Mouse (Mus musculus) central nervous system, embryonic 18 days (tissue): ENCODE results near the gene Olfr591. TPM values are rescaled to one million over a fixed set of nuclear protein-coding genes. Genes with fewer than 3 reads are reported as not detected.

Source experiments
- polyA plus RNA-seq: library from polyadenylated mRNA; depleted of rRNA; stranded (reverse); fragments of >200 nt; gene quantifications from 2 replicates; pipeline ENCODE4 v1.2.3, GENCODE M21; 2012; rRNA removed

The Olfr591 gene
- not detected in 2 replicates for polyA plus RNA-seq

GRCm38 (mm10) chr7:103178240-103178639 lies at the start of gene Olfr591:
TSS of gene Olfr591 (minus strand) at chr7:103178340.

DNA sequence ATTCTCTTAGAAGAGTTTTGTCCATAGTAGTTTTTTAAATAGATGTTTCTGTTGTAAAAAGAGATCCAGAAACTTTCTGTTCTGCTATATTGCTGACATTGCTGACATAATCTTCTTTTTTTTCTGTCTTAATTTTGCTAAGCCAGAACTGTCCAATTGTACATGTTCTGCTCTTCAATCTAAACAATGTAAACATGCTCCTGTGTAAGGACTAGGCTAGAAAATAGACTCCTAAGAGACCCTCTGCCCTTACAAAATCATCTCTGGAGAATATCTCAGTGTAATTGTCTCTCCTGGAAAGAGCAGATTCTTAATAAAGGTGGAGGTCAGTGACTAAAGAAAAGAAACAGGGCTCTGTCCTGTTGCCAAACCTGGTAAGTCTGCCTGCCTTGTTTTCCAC lies 38.6 kb upstream of the Olfr591 start, which contains the start of gene Olfr594:
Olfr594 (plus strand) TSS at position 301 of the 400 bp plus-strand sequence.

GRCm38 (mm10) chr7:103211562-103211961 lies 33.4 kb upstream of the Olfr591 start, which contains the start of gene Olfr593:
TSS of gene Olfr593 (plus strand) at chr7:103211862.

GRCm38 (mm10) chr7:103184503-103184902 lies 6.4 kb upstream of the Olfr591 start, which contains the start of gene Olfr592:
TSS of gene Olfr592 (plus strand) at chr7:103184803.

DNA sequence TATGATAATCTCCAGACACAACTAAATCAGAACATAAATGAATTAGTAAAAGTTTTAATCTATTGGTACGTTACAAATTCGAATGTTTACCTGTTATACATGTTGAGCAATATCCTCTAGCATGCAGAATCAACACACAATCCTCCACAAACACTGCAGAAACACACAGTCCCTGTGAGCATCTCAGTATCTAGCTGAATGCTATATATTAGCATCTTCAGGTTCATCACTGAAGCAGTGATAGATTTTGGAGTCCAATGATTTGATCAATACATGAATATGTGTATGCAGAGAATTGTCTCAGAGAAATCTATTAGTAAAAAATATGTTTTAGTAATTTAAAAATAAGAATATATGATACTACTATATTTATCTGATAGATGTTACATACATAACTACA lies 21.9 kb downstream of the Olfr591 start, which contains the start of gene Olfr589:
Olfr589 (minus strand) TSS at position 101 of the 400 bp plus-strand sequence.

DNA sequence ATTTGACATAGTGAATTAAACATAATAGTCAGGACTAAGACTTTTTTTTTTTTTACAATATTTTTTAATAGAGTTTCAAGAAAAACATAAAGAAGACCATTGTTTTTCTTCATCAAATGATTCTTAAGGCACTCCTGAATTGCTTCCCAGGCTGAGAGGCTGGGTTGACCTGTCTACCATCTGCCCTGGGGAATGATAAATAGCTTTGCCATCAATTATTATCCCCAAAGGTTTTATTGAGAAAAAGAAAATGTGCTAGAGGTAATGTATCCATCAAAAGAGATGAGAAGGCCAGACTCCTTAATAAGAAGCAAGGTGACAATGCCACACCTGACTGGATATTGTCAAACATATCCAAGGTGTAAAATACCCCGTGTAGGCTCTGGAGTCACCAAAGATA lies 37.6 kb downstream of the Olfr591 start, which contains the start of gene Olfr588-ps1:
Olfr588-ps1 (plus strand) TSS at position 301 of the 400 bp plus-strand sequence.

GRCm38 (mm10) chr7:103125538-103125937 lies 52.6 kb downstream of the Olfr591 start, which contains the start of gene Olfr586:
TSS of gene Olfr586 (minus strand) at chr7:103125638.

Other genes with a start within 250 kb of the Olfr591 start
- gene Olfr573-ps1, start 235.8 kb downstream of the Olfr591 start, polyA plus RNA-seq: not detected in 2 replicates
- not detected in 2 replicates for gene Olfr574, start 229.9 kb downstream of the Olfr591 start, polyA plus RNA-seq
- gene Olfr575, start 219.6 kb downstream of the Olfr591 start, polyA plus RNA-seq: not detected in 2 replicates
- gene Olfr576, start 215.7 kb downstream of the Olfr591 start, polyA plus RNA-seq: not detected in 2 replicates
- gene Olfr577, start 202.4 kb downstream of the Olfr591 start, polyA plus RNA-seq: not detected in 2 replicates
- gene Olfr578, start 189.0 kb downstream of the Olfr591 start, polyA plus RNA-seq: not detected in 2 replicates
- gene Olfr582, start 140.3 kb downstream of the Olfr591 start, polyA plus RNA-seq: not detected in 2 replicates
- gene Olfr583, start 127.0 kb downstream of the Olfr591 start, polyA plus RNA-seq: not detected in 2 replicates
- not detected in 2 replicates for gene Olfr584, start 96.5 kb downstream of the Olfr591 start, polyA plus RNA-seq
- gene Olfr585, start 80.6 kb downstream of the Olfr591 start, polyA plus RNA-seq: not detected in 2 replicates
- gene Olfr586, start 52.7 kb downstream of the Olfr591 start, polyA plus RNA-seq: not detected in 2 replicates
- gene Olfr588-ps1, start 37.5 kb downstream of the Olfr591 start, polyA plus RNA-seq: not detected in 2 replicates
- gene Olfr589, start 22.0 kb downstream of the Olfr591 start, polyA plus RNA-seq: not detected in 2 replicates
- gene Olfr592, start 6.5 kb upstream of the Olfr591 start, polyA plus RNA-seq: not detected in 2 replicates
- not detected in 2 replicates for gene Olfr593, start 33.5 kb upstream of the Olfr591 start, polyA plus RNA-seq
- gene Olfr594, start 38.7 kb upstream of the Olfr591 start, polyA plus RNA-seq: not detected in 2 replicates
- gene Usp17ld, start 74.2 kb upstream of the Olfr591 start, polyA plus RNA-seq: not detected in 2 replicates
- gene Olfr596, start 127.3 kb upstream of the Olfr591 start, polyA plus RNA-seq: not detected in 2 replicates
- not detected in 2 replicates for gene Olfr597, start 138.0 kb upstream of the Olfr591 start, polyA plus RNA-seq
- gene Olfr598, start 145.2 kb upstream of the Olfr591 start, polyA plus RNA-seq: not detected in 2 replicates
- gene Olfr599, start 157.6 kb upstream of the Olfr591 start, polyA plus RNA-seq: not detected in 2 replicates
- gene Olfr600, start 171.3 kb upstream of the Olfr591 start, polyA plus RNA-seq: not detected in 2 replicates
- not detected in 2 replicates for gene Olfr601, start 184.3 kb upstream of the Olfr591 start, polyA plus RNA-seq
- not detected in 2 replicates for gene Olfr603, start 207.8 kb upstream of the Olfr591 start, polyA plus RNA-seq
- not detected in 2 replicates for gene Usp17lc, start 236.7 kb upstream of the Olfr591 start, polyA plus RNA-seq